Mouse (Mus musculus) CH12.LX (cell line): ENCODE data around the gene Exosc8. TPM values are rescaled to one million over a fixed set of nuclear protein-coding genes. Genes with fewer than 3 reads are reported as not detected.

Experiments
- DNase-seq: peaks from one replicate; pipeline ENCODE4 v3.0.0-alpha.2; 2013; ENCODE audit errors: extremely low read depth
- H3K27ac ChIP-seq: 2 replicates; pipeline ENCODE4 v1.5.1; 2012; ENCODE audit warnings: low read depth, mild to moderate bottlenecking, control low read depth, moderate library complexity; ENCODE audit not compliant: insufficient read depth
- H3K27me3 ChIP-seq: replicated peaks from 2 replicates; pipeline ENCODE3; 2012; ENCODE audit warnings: inconsistent platforms
- H3K36me3 ChIP-seq, 2 experiments: replicated peaks in 1 of 2; 2 replicates each; pipeline versions ENCODE3 to v1.6.1; 2012; ENCODE audit warnings: inconsistent platforms in 1 of 2, low read length in 1 of 2, mild to moderate bottlenecking in 1 of 2, mixed read lengths in 1 of 2, moderate library complexity in 1 of 2; ENCODE audit not compliant: control insufficient read depth in 1 of 2, insufficient read depth in 1 of 2
- H3K4me1 ChIP-seq, 2 experiments: 2 replicates each; pipeline ENCODE4 v1.6.1; 2012; ENCODE audit warnings: inconsistent platforms in 1 of 2, moderate library complexity in 1 of 2; ENCODE audit not compliant: insufficient read depth in 2 of 2, control insufficient read depth in 1 of 2
- H3K4me2 ChIP-seq: 2 replicates; pipeline ENCODE4 v1.6.1; 2012; ENCODE audit warnings: low read depth, mild to moderate bottlenecking, control low read depth; ENCODE audit not compliant: poor library complexity, insufficient read depth, severe bottlenecking
- H3K4me3 ChIP-seq, 3 experiments: fragments of 150-350 bp in 1 of 3; sonication (generic) in 1 of 3; replicated peaks in 1 of 3; 2 replicates each; pipeline versions ENCODE3 to v1.5.1; 2011 to 2012; ENCODE audit warnings: low read depth in 2 of 3, low read length in 2 of 3, mild to moderate bottlenecking in 2 of 3, moderate library complexity in 2 of 3, control low read depth in 1 of 3, improper control_type of control experiment in 1 of 3, inconsistent platforms in 1 of 3, mixed read lengths in 1 of 3; ENCODE audit not compliant: poor library complexity in 1 of 3
- H3K79me2 ChIP-seq: replicated peaks from 2 replicates; pipeline ENCODE4 v1.6.1; 2012; ENCODE audit warnings: mild to moderate bottlenecking, moderate library complexity; ENCODE audit not compliant: control insufficient read depth, poor library complexity, insufficient read depth, severe bottlenecking; ENCODE audit errors: extremely low read depth
- H3K9ac ChIP-seq: 2 replicates; pipeline ENCODE4 v1.6.1; 2012; ENCODE audit warnings: low read depth, mild to moderate bottlenecking, control low read depth, moderate library complexity; ENCODE audit not compliant: insufficient read depth
- H3K9me3 ChIP-seq: replicated peaks from 2 replicates; pipeline ENCODE3; 2012; ENCODE audit warnings: low read length, inconsistent platforms, mixed read lengths
- CHD1 ChIP-seq: IDR thresholded peaks from 2 replicates; pipeline ENCODE4 v1.6.1; 2012; ENCODE audit warnings: low read depth, low read length, improper control_type of control experiment, inconsistent platforms
- CTCF ChIP-seq, 2 experiments: IDR thresholded peaks in 1 of 2; conservative IDR thresholded peaks in 1 of 2; 2 replicates each; pipeline ENCODE4 v1.5.1; 2011 to 2012; ENCODE audit warnings: low read depth in 2 of 2, low read length in 2 of 2, improper control_type of control experiment in 1 of 2, inconsistent platforms in 1 of 2, mild to moderate bottlenecking in 1 of 2, moderate library complexity in 1 of 2
- MAX ChIP-seq: IDR thresholded peaks from 2 replicates; pipeline ENCODE4 v1.6.1; 2011; ENCODE audit warnings: low read length, improper control_type of control experiment
- MAZ ChIP-seq: IDR thresholded peaks from 2 replicates; pipeline ENCODE4 v1.6.1; 2012; ENCODE audit warnings: low read depth, mild to moderate bottlenecking, inconsistent platforms, low read length, improper control_type of control experiment, moderate library complexity
- MXI1 ChIP-seq: IDR thresholded peaks from 2 replicates; pipeline ENCODE4 v1.6.1; 2011; ENCODE audit warnings: mild to moderate bottlenecking, low read depth, low read length, improper control_type of control experiment
- PAX5 ChIP-seq: IDR thresholded peaks from 2 replicates; pipeline ENCODE4 v1.6.1; 2012; ENCODE audit warnings: low read length, inconsistent platforms, mixed read lengths
- POLR2A ChIP-seq: IDR thresholded peaks from 2 replicates; pipeline ENCODE4 v1.6.1; 2011; ENCODE audit warnings: low read depth, mild to moderate bottlenecking, improper control_type of control experiment, low read length
- SMC3 ChIP-seq: IDR thresholded peaks from 2 replicates; pipeline ENCODE4 v1.6.1; 2011; ENCODE audit warnings: low read depth, low read length, improper control_type of control experiment
- TCF12 ChIP-seq: IDR thresholded peaks from 2 replicates; pipeline ENCODE4 v1.6.1; 2014; ENCODE audit warnings: low read depth, mild to moderate bottlenecking, inconsistent platforms, low read length, improper control_type of control experiment
- UBTF ChIP-seq: IDR thresholded peaks from 2 replicates; pipeline ENCODE4 v1.6.1; 2012; ENCODE audit warnings: low read depth, mild to moderate bottlenecking, inconsistent platforms, low read length, improper control_type of control experiment, moderate library complexity
- USF1 ChIP-seq: IDR thresholded peaks from 2 replicates; pipeline ENCODE4 v1.6.1; 2014; ENCODE audit warnings: low read depth, mild to moderate bottlenecking, inconsistent platforms, low read length, improper control_type of control experiment
- USF2 ChIP-seq: conservative IDR thresholded peaks from 2 replicates; pipeline ENCODE4 v1.6.1; 2011; ENCODE audit warnings: low read depth, low read length, improper control_type of control experiment
- dilution Hi-C: fragments of 300-500 bp; cut with MboI; formaldehyde crosslinking; loops from 2 replicates; pipeline ENCODE4 v1.14.3; 2020; ENCODE audit warnings: low sequenced_read_pairs; ENCODE audit not compliant: extremely low pct_unique_long_range_greater_than_20kb, extremely low pct_ligation_motif_present
- in situ Hi-C: fragments of 300-500 bp; cut with MboI; formaldehyde crosslinking; loops from 3 replicates; pipeline ENCODE4 v1.14.3; 2019; ENCODE audit warnings: low sequenced_read_pairs, low pct_ligation_motif_present, low pct_unique_long_range_greater_than_20kb, mixed read lengths
- polyA plus RNA-seq: library from polyadenylated mRNA; unstranded; fragments of >175 nt; gene quantifications from 2 replicates; pipeline ENCODE4 v1.2.1, GENCODE M21; 2012; ENCODE audit warnings: low read depth; ENCODE audit not compliant: insufficient read length
- total RNA-seq, 2 experiments: library from RNA; depleted of rRNA; stranded (reverse); fragments of 300-350 nt in 1 of 2; fragments of >200 nt in 1 of 2; gene quantifications; 2 replicates each; pipeline ENCODE4 v1.2.3; 2012 to 2014

Gene Exosc8
- total and polyA plus RNA-seq, 3 experiments: 102 to 238 (median 124) TPM

DNA sequence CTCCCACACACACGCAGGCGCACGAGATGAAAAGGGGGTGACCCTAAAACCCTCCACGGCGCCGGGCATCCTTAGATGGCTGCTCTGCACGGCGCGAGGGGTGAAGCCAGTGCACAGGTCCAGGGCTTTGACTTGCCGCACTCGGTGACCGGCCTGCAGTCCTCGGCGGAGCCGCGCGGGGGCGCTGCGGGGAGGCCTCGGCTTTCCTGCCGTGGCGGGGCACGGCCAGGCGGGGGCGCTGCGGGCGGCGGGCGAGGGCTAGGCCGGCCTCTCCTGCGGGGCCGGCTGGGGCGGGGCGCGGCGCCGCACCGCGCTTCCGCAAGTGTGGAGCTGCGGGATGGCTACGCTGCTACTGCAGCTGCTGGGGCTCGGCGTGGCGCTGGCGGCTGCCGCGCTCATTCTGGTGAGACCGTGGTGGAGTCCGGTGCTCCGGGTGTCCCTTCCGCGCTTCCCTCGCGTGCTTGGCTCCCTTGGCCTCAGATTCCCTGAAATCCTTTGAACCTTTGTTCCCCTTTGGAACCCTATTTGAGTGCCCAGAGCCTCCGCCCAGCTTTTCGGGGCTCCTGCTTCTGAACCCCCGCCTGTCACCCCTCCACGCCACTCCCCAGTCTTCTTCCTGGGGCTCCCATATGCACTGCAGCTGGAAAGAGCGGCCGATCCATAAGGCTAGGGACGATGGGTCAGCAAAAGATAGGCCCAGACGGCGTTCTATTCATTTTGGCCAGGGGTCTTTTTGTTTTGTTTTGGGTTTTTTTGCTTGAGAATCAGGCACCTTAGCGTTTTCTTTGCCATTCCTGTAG is at the start of gene Exosc8, which contains the start of gene Alg5 (continued):
- no peak for TF ChIP-seq MAX
- TF ChIP-seq, all 38 proteins: peak for 19

- H3K27me3 ChIP-seq: no peaks in the 10 kb centered on the region
- TF ChIP-seq USF1 (no peak), MXI1 (no peak), POLR2A (no peak), MAZ (no peak), PAX5 (no peak), UBTF (no peak), CTCF (conservative IDR thresholded peaks at IDR 0.05 in 1 of 2, IDR thresholded peaks at IDR 0.05 in 1 of 2; ENCODE audit: low read depth in 2 of 2, low read length in 2 of 2) (no peak), USF2 (no peak), SMC3 (no peak), CHD1 (no peak)
- in situ Hi-C loops (no loop called here), dilution Hi-C loops (no loop called here)
- H3K36me3 ChIP-seq: no peaks in the 10 kb centered on the region
- H3K79me2 ChIP-seq: no peaks in the 10 kb centered on the region
- no peak overlapping the region for H3K4me3 ChIP-seq
- no peak overlapping the region for H3K9ac ChIP-seq
- no peak for DNase-seq
- no peaks in the 10 kb centered on the region for H3K4me1 ChIP-seq
- no peak overlapping the region for H3K4me2 ChIP-seq
- H3K9me3 ChIP-seq: peaks cover 3% of the 10 kb centered on the region
- no peak overlapping the region for H3K27ac ChIP-seq
These were observed 40.9 kb upstream of the Exosc8 start for GRCm38 (mm10) chr3:54775989-54776631.

DNA sequence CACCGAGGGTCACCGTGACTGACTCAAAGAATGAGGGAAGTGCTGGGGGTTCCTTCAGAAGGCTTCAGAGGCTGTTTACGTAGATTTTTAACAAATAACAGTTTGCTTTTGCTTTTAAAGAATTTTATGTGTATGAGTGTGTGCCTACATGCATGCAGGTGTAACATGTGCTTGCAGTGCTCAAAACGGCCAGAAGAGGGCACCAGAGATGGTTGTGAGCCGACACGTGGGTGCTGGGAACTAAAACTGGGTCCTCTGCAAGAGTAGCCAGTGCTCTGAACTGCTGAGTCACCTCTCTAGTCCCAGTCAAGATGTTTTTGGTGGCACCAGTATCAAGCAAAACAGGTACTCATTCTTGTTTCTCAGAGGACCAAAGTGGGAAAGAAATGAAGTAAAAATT is 38.4 kb upstream of the Exosc8 start:
- DNase-seq: no peak
- no peak for TF ChIP-seq TCF12
- peak; percentile 15 to 19; a peak in 1 of 4 replicates for TF ChIP-seq CTCF (conservative IDR thresholded peaks at IDR 0.05 in 1 of 2, IDR thresholded peaks at IDR 0.05 in 1 of 2; ENCODE audit: low read depth in 2 of 2, low read length in 2 of 2)
- dilution Hi-C loops: no loop called here
- no peaks in the 10 kb centered on the region for H3K36me3 ChIP-seq
- no peaks in the 10 kb centered on the region for H3K4me1 ChIP-seq
- H3K9ac ChIP-seq: no peak overlapping the region
- H3K4me2 ChIP-seq: no peak overlapping the region
- H3K79me2 ChIP-seq: no peaks in the 10 kb centered on the region
- H3K9me3 ChIP-seq: peaks cover 3% of the 10 kb centered on the region
- H3K27ac ChIP-seq: no peak overlapping the region
- in situ Hi-C loops: no loop called here
- H3K4me3 ChIP-seq: no peak overlapping the region
- H3K27me3 ChIP-seq: no peaks in the 10 kb centered on the region
